Mouse (Mus musculus): ENCODE data around the gene Dis3l2. TPM values are rescaled to one million over a fixed set of nuclear protein-coding genes. Genes with fewer than 3 reads are reported as not detected.

The Dis3l2 gene
- total RNA-seq, 1 experiment: 9.6 TPM

- Histone ChIP-seq H3K4me3 (ENCODE audit: insufficient read depth in 1 of 2, low read depth in 1 of 2, low read length in 2 of 2, poor library complexity in 1 of 2, severe bottlenecking in 1 of 2) (no peak overlapping the region), H3K27ac (ENCODE audit: insufficient read depth, low read depth, low read length, poor library complexity, severe bottlenecking) (no peak overlapping the region), H3K9ac (ENCODE audit: insufficient read depth, low read depth, low read length, poor library complexity, severe bottlenecking) (no peak overlapping the region), H3K36me3 (ENCODE audit: control insufficient read depth, insufficient read depth, low read length, poor library complexity, severe bottlenecking) (no peaks in the 10 kb centered on the region), H3K4me1 (ENCODE audit: control insufficient read depth in 2 of 2, insufficient read depth in 2 of 2, low read length in 2 of 2, poor library complexity in 1 of 2) (no peaks in the 10 kb centered on the region), H3K9me3 (ENCODE audit: control insufficient read depth, insufficient read depth, low read depth, low read length) (no peaks in the 10 kb centered on the region)
- TF ChIP-seq ZC3H11A (IDR thresholded peaks at IDR 0.05; ENCODE audit: borderline replicate concordance, low read depth, low read length) (no peak), MAFK (IDR thresholded peaks at IDR 0.05; ENCODE audit: insufficient read depth, low read depth, low read length) (no peak), HCFC1 (IDR thresholded peaks at IDR 0.05; ENCODE audit: borderline replicate concordance, insufficient read depth, low read length) (no peak), CHD2 (IDR thresholded peaks at IDR 0.05; ENCODE audit: low read depth, low read length) (no peak), ZNF384 (IDR thresholded peaks at IDR 0.05; ENCODE audit: low read depth, low read length) (no peak)
- DNase-seq (ENCODE audit: low read depth, low spot score): no peak
- in situ Hi-C loops (cut with MboI; ENCODE audit: low sequenced_read_pairs in 2 of 2, unreplicated experiment in 2 of 2): no loop called here
Measured at GRCm38 (mm10) chr1:87002545-87003168, 299.0 kb downstream of the Dis3l2 start.

GRCm38 (mm10) chr1:87003169-87003552, 299.6 kb downstream of the Dis3l2 start:
- Histone ChIP-seq H3K9me3 (ENCODE audit: control insufficient read depth, insufficient read depth, low read depth, low read length) (no peaks in the 10 kb centered on the region), H3K9ac (ENCODE audit: insufficient read depth, low read depth, low read length, poor library complexity, severe bottlenecking) (no peak overlapping the region), H3K4me1 (ENCODE audit: control insufficient read depth in 2 of 2, insufficient read depth in 2 of 2, low read length in 2 of 2, poor library complexity in 1 of 2) (no peaks in the 10 kb centered on the region), H3K27ac (ENCODE audit: insufficient read depth, low read depth, low read length, poor library complexity, severe bottlenecking) (no peak overlapping the region), H3K36me3 (ENCODE audit: control insufficient read depth, insufficient read depth, low read length, poor library complexity, severe bottlenecking) (no peaks in the 10 kb centered on the region), H3K4me3 (ENCODE audit: insufficient read depth in 1 of 2, low read depth in 1 of 2, low read length in 2 of 2, poor library complexity in 1 of 2, severe bottlenecking in 1 of 2) (no peak overlapping the region)
- TF ChIP-seq MAFK (IDR thresholded peaks at IDR 0.05; ENCODE audit: insufficient read depth, low read depth, low read length) (no peak), ZC3H11A (IDR thresholded peaks at IDR 0.05; ENCODE audit: borderline replicate concordance, low read depth, low read length) (no peak), HCFC1 (IDR thresholded peaks at IDR 0.05; ENCODE audit: borderline replicate concordance, insufficient read depth, low read length) (no peak), ZNF384 (IDR thresholded peaks at IDR 0.05; ENCODE audit: low read depth, low read length) (no peak), CHD2 (IDR thresholded peaks at IDR 0.05; ENCODE audit: low read depth, low read length) (no peak)
- DNase-seq (ENCODE audit: low read depth, low spot score): no peak
- in situ Hi-C loops (cut with MboI; ENCODE audit: low sequenced_read_pairs in 2 of 2, unreplicated experiment in 2 of 2): no loop called here

DNA sequence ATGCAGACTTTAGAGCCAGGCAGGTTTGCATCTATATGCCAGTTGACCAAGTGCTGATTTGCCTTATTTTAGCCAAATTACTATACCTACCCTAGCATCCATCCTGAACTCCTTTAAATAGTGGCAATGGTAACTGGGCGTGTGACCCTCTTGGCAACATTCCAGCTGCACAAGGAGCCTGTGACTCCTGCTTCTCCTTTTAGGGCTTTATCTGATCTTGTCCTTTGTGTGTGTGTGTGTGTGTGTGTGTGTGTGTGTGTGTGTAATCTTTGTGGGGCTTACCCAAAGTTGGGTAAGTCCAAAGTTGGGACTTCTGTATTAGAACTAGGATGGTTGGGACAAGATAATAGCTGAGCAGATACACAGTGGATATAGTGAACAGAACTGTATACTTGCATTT, 302.8 kb downstream of the Dis3l2 start:
- Histone ChIP-seq H3K4me1 (ENCODE audit: control insufficient read depth in 2 of 2, insufficient read depth in 2 of 2, low read length in 2 of 2, poor library complexity in 1 of 2) (peaks cover 0 to 4% of the 10 kb centered on the region in 2 experiments; a peak in 2 of 4 replicates), H3K9ac (ENCODE audit: insufficient read depth, low read depth, low read length, poor library complexity, severe bottlenecking) (no peak overlapping the region), H3K27ac (ENCODE audit: insufficient read depth, low read depth, low read length, poor library complexity, severe bottlenecking) (no peak overlapping the region), H3K9me3 (ENCODE audit: control insufficient read depth, insufficient read depth, low read depth, low read length) (no peaks in the 10 kb centered on the region), H3K36me3 (ENCODE audit: control insufficient read depth, insufficient read depth, low read length, poor library complexity, severe bottlenecking) (no peaks in the 10 kb centered on the region), H3K4me3 (ENCODE audit: insufficient read depth in 1 of 2, low read depth in 1 of 2, low read length in 2 of 2, poor library complexity in 1 of 2, severe bottlenecking in 1 of 2) (no peak overlapping the region)
- TF ChIP-seq ZNF384 (IDR thresholded peaks at IDR 0.05; ENCODE audit: low read depth, low read length) (no peak), CHD2 (IDR thresholded peaks at IDR 0.05; ENCODE audit: low read depth, low read length) (no peak), HCFC1 (IDR thresholded peaks at IDR 0.05; ENCODE audit: borderline replicate concordance, insufficient read depth, low read length) (no peak), ZC3H11A (IDR thresholded peaks at IDR 0.05; ENCODE audit: borderline replicate concordance, low read depth, low read length) (no peak), MAFK (IDR thresholded peaks at IDR 0.05; ENCODE audit: insufficient read depth, low read depth, low read length) (no peak)
- no peak for DNase-seq (ENCODE audit: low read depth, low spot score)
- in situ Hi-C loops (cut with MboI; ENCODE audit: low sequenced_read_pairs in 2 of 2, unreplicated experiment in 2 of 2): no loop called here

DNA sequence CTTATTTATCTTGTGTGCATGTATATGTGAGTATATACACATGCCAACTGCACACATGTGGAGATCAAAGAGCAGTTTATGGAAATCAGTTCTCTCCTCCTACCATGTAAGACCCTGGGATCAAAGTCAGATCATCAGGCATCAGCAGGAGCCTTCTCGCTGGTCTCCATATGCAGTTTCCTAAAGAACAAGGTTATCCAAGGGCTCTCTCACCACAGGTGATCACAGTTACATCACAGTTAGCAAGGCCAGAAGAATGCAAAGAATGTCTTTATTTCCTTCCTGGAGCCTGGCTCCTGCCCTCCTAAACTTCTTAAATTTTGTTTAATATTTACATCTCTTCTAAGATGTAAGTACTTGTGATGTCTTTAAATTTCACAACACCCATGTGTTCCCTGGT, 304.6 kb downstream of the Dis3l2 start:
- Histone ChIP-seq H3K4me3 (ENCODE audit: insufficient read depth in 1 of 2, low read depth in 1 of 2, low read length in 2 of 2, poor library complexity in 1 of 2, severe bottlenecking in 1 of 2) (no peak overlapping the region), H3K36me3 (ENCODE audit: control insufficient read depth, insufficient read depth, low read length, poor library complexity, severe bottlenecking) (no peaks in the 10 kb centered on the region), H3K9me3 (ENCODE audit: control insufficient read depth, insufficient read depth, low read depth, low read length) (no peaks in the 10 kb centered on the region), H3K9ac (ENCODE audit: insufficient read depth, low read depth, low read length, poor library complexity, severe bottlenecking) (no peak overlapping the region), H3K4me1 (ENCODE audit: control insufficient read depth in 2 of 2, insufficient read depth in 2 of 2, low read length in 2 of 2, poor library complexity in 1 of 2) (peaks cover 0 to 4% of the 10 kb centered on the region in 2 experiments; a peak in 2 of 4 replicates), H3K27ac (ENCODE audit: insufficient read depth, low read depth, low read length, poor library complexity, severe bottlenecking) (no peak overlapping the region)
- DNase-seq (ENCODE audit: low read depth, low spot score): no peak
- in situ Hi-C loops (cut with MboI; ENCODE audit: low sequenced_read_pairs in 2 of 2, unreplicated experiment in 2 of 2): no loop called here
- TF ChIP-seq CHD2 (IDR thresholded peaks at IDR 0.05; ENCODE audit: low read depth, low read length) (no peak), ZNF384 (IDR thresholded peaks at IDR 0.05; ENCODE audit: low read depth, low read length) (no peak), ZC3H11A (IDR thresholded peaks at IDR 0.05; ENCODE audit: borderline replicate concordance, low read depth, low read length) (no peak), MAFK (IDR thresholded peaks at IDR 0.05; ENCODE audit: insufficient read depth, low read depth, low read length) (no peak), HCFC1 (IDR thresholded peaks at IDR 0.05; ENCODE audit: borderline replicate concordance, insufficient read depth, low read length) (no peak)

Data from ES-E14 (cell line).